Mouse (Mus musculus) embryonic fibroblast, embryonic 13.5 days (primary cell): ENCODE measurements around the gene Exph5. TPM values are rescaled to one million over a fixed set of nuclear protein-coding genes. Genes with fewer than 3 reads are reported as not detected.

Experiments used
- H3K27ac ChIP-seq: 2 replicates; pipeline ENCODE4 v1.5.1; 2012; ENCODE audit warnings: low read length, control low read depth, inconsistent platforms; ENCODE audit not compliant: insufficient read depth
- H3K4me1 ChIP-seq: 2 replicates; pipeline ENCODE4 v1.6.1; 2011; ENCODE audit warnings: low read length; ENCODE audit not compliant: control insufficient read depth, insufficient read depth
- H3K4me3 ChIP-seq: 2 replicates; pipeline ENCODE4 v1.5.1; 2011; ENCODE audit warnings: mild to moderate bottlenecking, control low read depth, low read length; ENCODE audit not compliant: insufficient read depth
- CTCF ChIP-seq: IDR thresholded peaks from 2 replicates; pipeline ENCODE4 v1.5.1; 2011; ENCODE audit warnings: mild to moderate bottlenecking, control low read depth, low read length, moderate library complexity, borderline replicate concordance; ENCODE audit not compliant: insufficient read depth
- POLR2A ChIP-seq: IDR thresholded peaks from 2 replicates; pipeline ENCODE4 v1.6.1; 2011; ENCODE audit warnings: low read depth, mild to moderate bottlenecking, control low read depth, low read length, moderate library complexity
- polyA plus RNA-seq: library from polyadenylated mRNA; stranded (reverse); fragments of >200 nt; gene quantifications from 2 replicates; pipeline ENCODE4 v1.2.4, GENCODE M21; 2011; ENCODE audit warnings: low read depth; ENCODE audit not compliant: missing spikeins, insufficient read length

Gene Exph5
- polyA plus RNA-seq, 1 experiment, result not detected

DNA sequence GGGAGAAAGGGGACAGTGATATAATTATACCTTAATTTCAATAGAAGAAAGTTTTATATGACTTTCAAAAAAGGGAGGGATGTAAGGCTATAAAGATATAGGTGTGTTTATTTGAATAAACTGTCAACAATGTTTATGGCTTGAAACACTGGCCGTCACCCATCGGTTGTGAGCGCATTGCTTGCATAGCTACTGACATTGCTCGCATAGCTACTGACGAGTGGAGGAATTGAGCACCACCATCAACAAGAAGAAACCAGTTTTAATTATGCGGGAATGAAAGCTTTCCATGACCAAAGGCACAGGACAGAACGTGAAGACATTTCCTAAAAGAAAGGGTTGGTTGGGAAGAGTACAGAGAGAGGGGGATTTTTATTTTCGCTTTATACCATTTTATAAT is 99.7 kb downstream of the Exph5 start:
- H3K4me3 ChIP-seq, result no peak overlapping the region
- TF ChIP-seq POLR2A (no peak), CTCF (no peak)
- no peaks in the 10 kb centered on the region; the same call in none of the 2 replicates for H3K4me1 ChIP-seq

DNA sequence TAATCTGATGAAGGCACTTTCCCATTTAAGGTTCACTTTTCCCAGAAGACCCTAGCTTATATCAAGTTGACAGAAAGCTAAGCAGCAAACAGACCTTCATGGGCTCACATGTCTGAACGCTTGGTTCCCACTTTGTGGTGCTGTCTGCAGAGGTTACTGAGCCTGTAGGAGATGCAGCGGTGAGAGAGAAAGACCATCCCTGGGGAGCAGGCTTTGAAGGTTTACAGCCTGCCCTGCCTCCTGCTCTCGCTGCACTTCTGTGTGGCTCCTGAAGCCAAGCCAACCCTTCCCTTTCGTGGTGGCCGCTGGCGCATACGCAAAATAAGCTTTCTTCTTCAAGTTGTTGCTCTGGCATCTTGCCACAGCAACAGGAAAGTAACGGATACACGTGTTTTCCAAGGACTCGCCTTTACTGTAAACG is 100.8 kb downstream of the Exph5 start, which contains the start of gene 4930550C14Rik:
Gene 4930550C14Rik (plus strand): TSS at position 35 of the 421 bp plus-strand sequence.
- Histone ChIP-seq H3K4me3 (no peak within 1 kb of the TSS), H3K27ac (no peak within 1 kb of the TSS; the same call in 1 of the 2 replicates), H3K4me1 (no peaks in the 10 kb centered on the region; the same call in 1 of the 2 replicates)
- TF ChIP-seq POLR2A (no peak), CTCF (no peak)

More for the DNA sequence above, 99.7 kb downstream of the Exph5 start:
- H3K27ac ChIP-seq, result no peak overlapping the region

DNA sequence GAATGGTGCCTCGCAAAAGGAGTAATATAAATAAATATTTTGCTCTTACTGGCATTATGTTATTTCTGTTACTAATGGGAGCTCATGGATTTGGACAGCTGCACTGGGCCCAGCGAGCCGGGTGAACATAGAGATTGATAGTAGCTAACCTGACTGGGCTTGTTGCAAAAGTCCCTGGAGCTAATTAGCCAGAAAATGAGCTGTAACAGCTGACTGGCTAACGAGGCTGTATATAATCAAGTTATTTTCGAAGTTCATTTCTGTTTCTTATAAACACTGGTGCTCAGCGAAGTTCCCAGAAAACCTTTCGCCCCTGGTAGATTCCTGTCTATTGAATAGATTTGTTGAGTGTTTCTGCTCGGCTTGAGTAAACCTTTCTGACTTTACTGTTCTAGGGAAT is 101.5 kb downstream of the Exph5 start:
- TF ChIP-seq POLR2A (no peak), CTCF (no peak)
- H3K4me3 ChIP-seq, result no peak overlapping the region

DNA sequence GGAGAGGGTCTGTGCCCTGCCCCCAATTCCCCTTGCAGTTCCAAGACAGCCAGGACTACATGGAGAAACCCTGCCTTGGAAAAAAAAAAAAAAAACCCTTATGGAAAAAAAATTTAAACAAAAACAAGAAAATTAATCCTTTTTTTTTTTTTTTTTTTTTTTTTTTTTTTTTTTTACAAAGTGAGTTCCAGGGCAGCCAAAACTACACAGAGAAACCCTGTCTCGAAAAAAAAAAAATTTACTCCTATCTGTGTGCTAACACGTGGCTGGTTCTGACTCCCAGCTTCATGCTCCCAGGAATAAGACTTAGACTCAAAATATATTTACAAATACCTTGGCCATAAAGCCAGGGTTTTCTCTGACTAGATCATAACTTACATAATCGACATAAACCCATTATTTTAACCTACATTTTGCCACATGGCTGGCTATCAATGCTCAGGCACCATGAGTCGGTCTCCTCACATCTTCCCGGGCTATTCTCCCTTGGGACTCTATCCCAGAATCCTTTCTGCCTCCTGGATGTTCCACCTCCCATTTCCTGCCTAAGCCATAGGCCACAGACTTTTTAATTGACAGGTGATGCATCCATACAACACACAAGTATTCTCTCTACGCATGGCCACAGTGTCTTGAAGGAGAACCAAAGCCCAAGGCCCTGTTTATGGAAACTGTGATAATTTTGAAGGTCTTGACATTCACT is 102.7 kb downstream of the Exph5 start:
- TF ChIP-seq POLR2A, result no peak
- no peak for TF ChIP-seq CTCF

More for the DNA sequence above, 101.5 kb downstream of the Exph5 start:
- H3K27ac ChIP-seq, result no peak overlapping the region
- no peaks in the 10 kb centered on the region; the same call in 1 of the 2 replicates for H3K4me1 ChIP-seq

DNA sequence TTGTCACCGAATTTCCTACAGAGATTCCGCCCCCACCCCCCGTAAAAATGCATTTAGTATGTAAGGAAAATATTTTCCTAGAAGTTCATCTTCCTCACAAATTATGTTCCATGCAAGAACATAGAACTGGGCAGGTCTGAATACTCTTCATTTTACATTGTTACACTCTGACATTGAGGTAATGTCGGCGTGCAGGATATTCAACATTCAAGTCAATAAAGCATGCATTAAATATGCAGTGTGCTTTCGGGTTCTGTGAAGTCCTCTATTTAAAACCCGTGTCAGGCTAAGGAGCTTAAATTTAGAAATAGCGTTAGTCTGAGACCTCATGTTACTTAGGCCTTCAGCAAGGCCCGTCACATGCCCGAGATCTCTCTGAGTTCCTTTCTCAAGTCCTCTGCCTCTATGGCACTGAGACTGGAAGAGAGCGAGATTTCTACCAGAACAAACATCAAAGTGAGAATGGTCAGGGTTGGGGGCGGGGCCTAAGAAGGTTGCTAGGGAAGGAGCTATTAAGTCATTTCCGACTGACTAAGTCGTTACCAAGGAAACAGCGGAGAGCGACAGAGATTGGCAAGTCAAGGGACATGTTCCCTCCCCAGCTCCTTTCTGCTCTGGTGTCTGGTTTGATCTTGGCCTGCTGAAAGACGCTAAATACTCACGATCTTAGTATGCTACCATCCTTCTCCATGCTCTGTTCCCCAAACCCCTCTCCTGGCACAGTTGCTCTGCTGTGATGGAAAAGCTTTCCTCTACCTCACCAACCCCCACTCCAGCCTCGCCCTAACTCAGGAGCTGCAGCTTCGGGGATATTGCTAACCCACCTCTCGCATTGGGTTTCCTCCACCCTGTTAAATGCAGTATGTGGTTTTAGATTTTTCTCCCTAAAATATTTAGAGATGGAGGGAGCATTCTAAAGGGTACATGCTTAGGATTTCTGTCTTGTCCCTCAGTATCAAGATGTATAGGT is 103.6 kb downstream of the Exph5 start:
- TF ChIP-seq POLR2A (peak; percentile 74), CTCF (no peak)

More for the DNA sequence above, 102.7 kb downstream of the Exph5 start:
- Histone ChIP-seq H3K4me1 (no peaks in the 10 kb centered on the region; the same call in 1 of the 2 replicates), H3K4me3 (no peak overlapping the region), H3K27ac (0 out of 2 replicates have a peak overlapping the region, but pooled peaks have one; percentile 58)

DNA sequence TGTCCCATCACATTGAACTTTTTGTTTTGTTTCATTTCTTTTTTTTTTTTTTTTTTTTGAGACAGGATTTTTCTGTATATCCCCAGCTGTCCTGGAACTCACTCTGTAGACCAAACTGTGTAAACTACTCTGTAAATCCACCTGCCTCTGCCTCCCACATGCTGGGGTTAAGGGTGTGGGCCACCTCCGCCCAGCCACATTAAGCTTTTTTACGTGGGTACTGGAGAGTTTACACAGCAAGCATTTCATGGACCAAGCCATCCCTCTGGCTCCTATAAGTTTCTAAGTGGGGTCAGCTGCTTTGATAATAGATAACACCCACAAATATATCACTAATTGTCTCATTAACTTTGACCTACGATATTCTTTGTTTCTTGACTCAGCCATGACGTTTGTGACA is 107.1 kb downstream of the Exph5 start:
- no peaks in the 10 kb centered on the region; the same call in 1 of the 2 replicates for H3K4me1 ChIP-seq
- H3K27ac ChIP-seq, result no peak overlapping the region
- no peak overlapping the region for H3K4me3 ChIP-seq
- TF ChIP-seq POLR2A (no peak), CTCF (no peak)

More for the DNA sequence above, 103.6 kb downstream of the Exph5 start:
- H3K4me1 ChIP-seq, result no peaks in the 10 kb centered on the region; the same call in 1 of the 2 replicates
- peak overlapping the region; percentile 23 for H3K4me3 ChIP-seq
- peak overlapping the region; percentile 58 for H3K27ac ChIP-seq

DNA sequence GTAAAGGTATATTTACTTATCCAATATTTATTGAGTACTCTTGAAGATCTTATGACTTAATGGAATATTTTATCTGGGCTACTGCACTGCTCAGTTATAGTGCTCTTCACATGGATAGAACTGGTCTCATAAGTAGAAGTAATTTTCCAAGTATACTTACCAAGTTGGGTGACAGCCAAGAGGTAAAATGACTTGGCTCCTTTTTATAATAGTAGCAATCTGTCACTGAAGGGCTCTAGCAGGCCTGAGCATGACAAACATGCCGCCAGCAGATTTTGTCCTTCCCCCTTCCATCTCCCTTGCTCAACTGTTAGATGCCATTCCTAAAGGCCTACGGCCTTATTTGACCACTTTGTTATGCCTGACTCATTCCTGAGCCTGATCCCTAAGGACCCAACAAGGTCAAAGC is 107.5 kb downstream of the Exph5 start:
- Histone ChIP-seq H3K4me1 (no peaks in the 10 kb centered on the region; the same call in 1 of the 2 replicates), H3K4me3 (no peak overlapping the region), H3K27ac (peak overlapping the region; percentile 38; the same call in 1 of the 2 replicates)
- TF ChIP-seq CTCF (no peak), POLR2A (no peak)

DNA sequence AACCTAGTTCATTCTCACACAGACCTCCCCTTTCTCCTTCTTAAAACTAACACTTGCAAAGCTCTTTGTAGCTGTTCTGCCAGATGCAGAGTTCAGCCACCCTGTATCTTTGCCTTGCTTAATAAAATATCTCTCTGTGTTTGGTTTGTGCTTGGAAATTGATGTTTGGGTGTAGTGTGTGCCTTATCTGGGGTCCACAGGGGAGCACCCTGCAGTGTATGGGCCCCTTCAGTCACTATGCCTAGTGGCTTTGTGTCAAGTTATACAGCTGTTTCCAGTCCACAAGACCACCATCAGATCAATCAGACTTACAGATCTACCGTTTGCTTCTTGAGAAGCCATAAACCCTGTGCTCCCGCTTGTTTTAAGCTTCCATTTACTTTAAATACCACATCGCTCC is 108.0 kb downstream of the Exph5 start:
- H3K4me1 ChIP-seq, result no peaks in the 10 kb centered on the region; the same call in 1 of the 2 replicates
- TF ChIP-seq POLR2A (no peak), CTCF (no peak)
- peak overlapping the region; percentile 80 for H3K27ac ChIP-seq

DNA sequence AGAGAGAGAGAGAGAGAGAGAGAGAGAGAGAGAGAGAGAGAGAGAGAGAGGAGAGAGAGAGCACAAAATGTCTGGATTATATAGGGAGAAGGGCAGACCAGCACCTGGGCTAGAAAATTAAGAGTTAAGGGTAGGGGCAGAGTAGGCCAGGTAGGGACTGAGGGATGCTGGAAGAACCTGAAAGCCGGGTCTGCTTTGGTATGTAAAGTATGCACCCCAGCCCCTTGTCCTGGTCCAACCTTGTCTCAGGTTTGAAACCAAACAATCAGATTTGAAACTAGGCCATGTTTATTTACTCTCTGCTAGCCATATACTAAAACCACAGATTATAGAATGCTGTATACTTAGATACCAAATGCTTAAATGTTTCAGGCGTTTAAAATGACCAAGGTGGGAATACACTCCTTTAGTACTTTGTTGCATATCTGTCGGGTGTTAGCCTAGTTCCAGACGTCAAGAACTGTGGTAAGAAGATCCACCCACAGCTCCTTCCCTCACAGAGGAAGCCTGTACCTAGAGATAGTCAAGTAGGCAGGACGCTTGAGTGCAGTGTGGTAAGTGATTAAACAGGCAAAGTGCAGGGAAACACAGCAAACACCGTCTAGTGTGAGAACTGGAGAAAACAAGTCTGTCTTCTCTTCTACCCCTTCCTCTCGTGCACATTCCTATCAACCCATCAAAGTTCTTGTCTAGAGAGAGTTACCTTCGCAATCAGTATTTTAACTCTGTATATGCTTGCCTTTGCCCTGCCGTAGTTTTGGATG is 120.8 kb downstream of the Exph5 start:
- H3K27ac ChIP-seq, result no peak overlapping the region
- no peaks in the 10 kb centered on the region for H3K4me1 ChIP-seq
- TF ChIP-seq POLR2A (no peak), CTCF (no peak)

More for the DNA sequence above, 108.0 kb downstream of the Exph5 start:
- H3K4me3 ChIP-seq, result no peak overlapping the region

More for the DNA sequence above, 120.8 kb downstream of the Exph5 start:
- no peak overlapping the region for H3K4me3 ChIP-seq
